Mouse (Mus musculus) forebrain, embryonic 16.5 days (tissue): ENCODE results near the gene 1500015O10Rik. TPM values are rescaled to one million over a fixed set of nuclear protein-coding genes. Genes with fewer than 3 reads are reported as not detected.

ENCODE experiments used
- ATAC-seq: fragments of 200-750 bp; cut with Nextera tagmentation; 2 replicates; pipeline ENCODE4 v1.8.0; 2017; ENCODE audit warnings: mild to moderate bottlenecking, moderate library complexity
- H3K27ac ChIP-seq: fragments of 300-500 bp; sonication (generic); 2 replicates; pipeline ENCODE4 v1.5.1; 2014; ENCODE audit warnings: low read length, control low read depth
- H3K27me3 ChIP-seq: fragments of 300-500 bp; sonication (generic); replicated peaks from 2 replicates; pipeline ENCODE4 v1.6.1; 2014; ENCODE audit warnings: low read length; ENCODE audit not compliant: control insufficient read depth, insufficient read depth
- H3K36me3 ChIP-seq: fragments of 300-500 bp; sonication (generic); 2 replicates; pipeline ENCODE4 v1.6.1; 2014; ENCODE audit not compliant: control insufficient read depth, insufficient read depth
- H3K4me1 ChIP-seq: fragments of 300-500 bp; sonication (generic); replicated peaks from 2 replicates; pipeline ENCODE4 v1.6.1; 2014; ENCODE audit warnings: low read length; ENCODE audit not compliant: control insufficient read depth, insufficient read depth
- H3K4me2 ChIP-seq: fragments of 300-500 bp; sonication (generic); 2 replicates; pipeline ENCODE4 v1.6.1; 2014; ENCODE audit warnings: mild to moderate bottlenecking, low read length, control low read depth
- H3K4me3 ChIP-seq: fragments of 300-500 bp; sonication (generic); replicated peaks from 2 replicates; pipeline ENCODE4 v1.5.1; 2014; ENCODE audit warnings: mild to moderate bottlenecking, low read length, control low read depth
- H3K9ac ChIP-seq: fragments of 300-500 bp; sonication (generic); replicated peaks from 2 replicates; pipeline ENCODE4 v1.6.1; 2014; ENCODE audit warnings: low read depth, low read length, control low read depth
- H3K9me3 ChIP-seq: fragments of 300-500 bp; sonication (generic); 2 replicates; pipeline ENCODE4 v1.6.1; 2016; ENCODE audit warnings: low read length; ENCODE audit not compliant: control insufficient read depth
- WGBS: fragments of 180-500 bp; shearing (Covaris S2); extraction: QIAGEN DNeasy Blood & Tissue Kit; methylation state at CpG from one replicate; pipeline ENCODE4 v1.1.7; 2014; 5-methylcytosine and 5-hydroxymethylcytosine counted together
- polyA plus RNA-seq: library from polyadenylated mRNA; unstranded; fragments of >200 nt; fragmentation: Nextera tagmentation; extraction: Ambion mirVana; gene quantifications from 2 replicates; pipeline ENCODE4 v1.2.1, GENCODE M21; 2015

Gene 1500015O10Rik
- polyA plus RNA-seq = 25.0 and 32.3 TPM in 2 replicates

- Histone ChIP-seq H3K36me3 (no peaks in the 10 kb centered on the region), H3K27ac (0 out of 2 replicates have a peak within 1 kb of the TSS, but pooled peaks have one; percentile 13), H3K4me1 (peaks cover 15% of the 10 kb centered on the region; the same call in 1 of the 2 replicates), H3K4me3 (no peak within 1 kb of the TSS), H3K27me3 (no peaks in the 10 kb centered on the region), H3K9me3 (no peaks in the 10 kb centered on the region), H3K4me2 (no peak within 1 kb of the TSS), H3K9ac (no peak within 1 kb of the TSS)
- ATAC-seq = peak; percentile 90
- WGBS = 28% methylated on average over 16 of the region's 16 CpGs
These were observed at the start of gene 1500015O10Rik for GRCm38 (mm10) chr1:43730491-43730924. 1500015O10Rik (plus strand) TSS chr1:43730602.

- no peak for ATAC-seq
- H3K27me3 ChIP-seq = no peaks in the 10 kb centered on the region
- H3K4me2 ChIP-seq = no peak overlapping the region
- H3K9ac ChIP-seq = no peak overlapping the region
- H3K9me3 ChIP-seq = 0 out of 2 replicates have a peak, but pooled peaks cover 5% of the 10 kb centered on the region
- no peak overlapping the region for H3K27ac ChIP-seq
- no peaks in the 10 kb centered on the region for H3K36me3 ChIP-seq
- WGBS = 95% methylated on average over 13 of the region's 13 CpGs
- H3K4me1 ChIP-seq = peaks cover 9% of the 10 kb centered on the region
- H3K4me3 ChIP-seq = no peak overlapping the region
These were observed 40.4 kb upstream of the 1500015O10Rik start for GRCm38 (mm10) chr1:43689983-43690382.

GRCm38 (mm10) chr1:43690507-43690906 is 39.9 kb upstream of the 1500015O10Rik start:
- Histone ChIP-seq H3K4me2 (no peak overlapping the region), H3K9me3 (0 out of 2 replicates have a peak, but pooled peaks cover 5% of the 10 kb centered on the region), H3K36me3 (no peaks in the 10 kb centered on the region), H3K27me3 (no peaks in the 10 kb centered on the region), H3K4me3 (no peak overlapping the region), H3K9ac (no peak overlapping the region), H3K4me1 (peaks cover 14% of the 10 kb centered on the region), H3K27ac (no peak overlapping the region)
- ATAC-seq = no peak
- 94% methylated on average over 15 of the region's 15 CpGs for WGBS

- WGBS = 69% methylated on average over 3 of the region's 3 CpGs
- H3K9ac ChIP-seq = no peak overlapping the region
- no peaks in the 10 kb centered on the region for H3K27me3 ChIP-seq
- no peak overlapping the region for H3K4me2 ChIP-seq
- H3K9me3 ChIP-seq = no peaks in the 10 kb centered on the region; the same call in 1 of the 2 replicates
- H3K4me1 ChIP-seq = peaks cover 24% of the 10 kb centered on the region
- ATAC-seq = no peak
- H3K4me3 ChIP-seq = no peak overlapping the region
- H3K27ac ChIP-seq = no peak overlapping the region; the same call in 1 of the 2 replicates
- no peaks in the 10 kb centered on the region for H3K36me3 ChIP-seq
These were observed 36.3 kb upstream of the 1500015O10Rik start for GRCm38 (mm10) chr1:43694076-43694475.

GRCm38 (mm10) chr1:43694851-43695545 is 35.4 kb upstream of the 1500015O10Rik start:
- 12% methylated on average over 6 of the region's 6 CpGs for WGBS
- H3K4me2 ChIP-seq = peak overlapping the region; percentile 10; the same call in 1 of the 2 replicates

GRCm38 (mm10) chr1:43698577-43699000 is 31.8 kb upstream of the 1500015O10Rik start:
- Histone ChIP-seq H3K27ac (peak overlapping the region; percentile 60), H3K36me3 (no peaks in the 10 kb centered on the region), H3K4me2 (no peak overlapping the region), H3K9me3 (no peaks in the 10 kb centered on the region; the same call in 1 of the 2 replicates), H3K27me3 (no peaks in the 10 kb centered on the region), H3K4me3 (no peak overlapping the region), H3K9ac (no peak overlapping the region), H3K4me1 (peaks cover 24% of the 10 kb centered on the region)
- ATAC-seq = peak; percentile 87
- WGBS = under 1% methylated on average over 4 of the region's 4 CpGs

More at GRCm38 (mm10) chr1:43694851-43695545, 35.4 kb upstream of the 1500015O10Rik start:
- peak; percentile 91 for ATAC-seq
- Histone ChIP-seq H3K27me3 (no peaks in the 10 kb centered on the region), H3K36me3 (no peaks in the 10 kb centered on the region), H3K4me1 (peaks cover 24% of the 10 kb centered on the region), H3K4me3 (no peak overlapping the region), H3K27ac (peak overlapping the region; percentile 71), H3K9ac (0 out of 2 replicates have a peak overlapping the region, but pooled peaks have one; percentile 8), H3K9me3 (no peaks in the 10 kb centered on the region; the same call in 1 of the 2 replicates)

GRCm38 (mm10) chr1:43714841-43715240 is 15.6 kb upstream of the 1500015O10Rik start:
- no peaks in the 10 kb centered on the region for H3K36me3 ChIP-seq
- no peak overlapping the region for H3K9ac ChIP-seq
- no peak overlapping the region for H3K4me3 ChIP-seq
- WGBS = 81% methylated on average over 2 of the region's 2 CpGs
- H3K4me1 ChIP-seq = no peaks in the 10 kb centered on the region
- no peaks in the 10 kb centered on the region for H3K9me3 ChIP-seq
- H3K27ac ChIP-seq = no peak overlapping the region
- no peaks in the 10 kb centered on the region for H3K27me3 ChIP-seq
- no peak for ATAC-seq
- H3K4me2 ChIP-seq = no peak overlapping the region

- Histone ChIP-seq H3K4me3 (no peak overlapping the region), H3K36me3 (no peaks in the 10 kb centered on the region), H3K27ac (no peak overlapping the region), H3K9me3 (no peaks in the 10 kb centered on the region), H3K4me1 (no peaks in the 10 kb centered on the region), H3K27me3 (no peaks in the 10 kb centered on the region), H3K9ac (no peak overlapping the region), H3K4me2 (no peak overlapping the region)
- WGBS = 76% methylated on average over 7 of the region's 7 CpGs
- no peak for ATAC-seq
These were observed 12.4 kb upstream of the 1500015O10Rik start for GRCm38 (mm10) chr1:43717967-43718366.

GRCm38 (mm10) chr1:43718793-43719192 is 11.6 kb upstream of the 1500015O10Rik start:
- Histone ChIP-seq H3K27me3 (no peaks in the 10 kb centered on the region), H3K27ac (no peak overlapping the region), H3K9ac (no peak overlapping the region), H3K4me1 (no peaks in the 10 kb centered on the region), H3K4me2 (no peak overlapping the region), H3K36me3 (no peaks in the 10 kb centered on the region), H3K9me3 (no peaks in the 10 kb centered on the region), H3K4me3 (no peak overlapping the region)
- 88% methylated on average over 2 of the region's 2 CpGs for WGBS
- no peak for ATAC-seq
